Mouse (Mus musculus) C2C12 (cell line): ENCODE measurements around the gene Acox3.

Experiments
- CTCF ChIP-seq: IDR thresholded peaks from one replicate; pipeline ENCODE4 v1.5.1; 2011; ENCODE audit not compliant: control insufficient read depth, insufficient read depth, insufficient read length
- MAX ChIP-seq: IDR thresholded peaks from one replicate; pipeline ENCODE4 v1.6.1; 2011; ENCODE audit warnings: mild to moderate bottlenecking, control low read depth
- MYOD1 ChIP-seq: IDR thresholded peaks from one replicate; pipeline ENCODE4 v1.6.1; 2011; ENCODE audit warnings: low read depth; ENCODE audit not compliant: control insufficient read depth, insufficient read length
- USF1 ChIP-seq: IDR thresholded peaks from one replicate; pipeline ENCODE4 v1.6.1; 2011; ENCODE audit warnings: low read depth, mild to moderate bottlenecking, control low read depth, moderate library complexity

GRCm38 (mm10) chr5:35648230-35648629, 65.4 kb downstream of the Acox3 start:
- TF ChIP-seq CTCF (no peak), USF1 (no peak), MYOD1 (no peak), MAX (no peak)
